Mouse (Mus musculus) forebrain, postnatal 0 days (tissue): ENCODE results near the gene Tom1. TPM values are rescaled to one million over a fixed set of nuclear protein-coding genes. Genes with fewer than 3 reads are reported as not detected.
A peak's percentile ranks its signal among the peaks of the same experiment; 100 is the strongest.

Experiments
- ATAC-seq: fragments of 200-750 bp; cut with Nextera tagmentation; 2 replicates; pipeline ENCODE4 v1.8.0; 2017; ENCODE audit warnings: mild to moderate bottlenecking, moderate library complexity
- DNase-seq: peaks from one replicate; pipeline ENCODE4 v3.0.0-alpha.2; 2015
- H3K27ac ChIP-seq: fragments of 300-500 bp; sonication (generic); 2 replicates; pipeline ENCODE4 v1.5.1; 2014; ENCODE audit warnings: low read depth, mild to moderate bottlenecking, antibody characterized with exemption, low read length, moderate library complexity, mixed read lengths
- H3K27me3 ChIP-seq: fragments of 300-500 bp; sonication (generic); 2 replicates; pipeline ENCODE4 v1.6.1; 2014; ENCODE audit warnings: mild to moderate bottlenecking, low read length, mixed read lengths; ENCODE audit not compliant: insufficient read depth
- H3K36me3 ChIP-seq: fragments of 300-500 bp; sonication (generic); 2 replicates; pipeline ENCODE4 v1.6.1; 2014; ENCODE audit warnings: mild to moderate bottlenecking, moderate library complexity; ENCODE audit not compliant: insufficient read depth
- H3K4me1 ChIP-seq: fragments of 300-500 bp; sonication (generic); 2 replicates; pipeline ENCODE4 v1.6.1; 2014; ENCODE audit warnings: antibody characterized with exemption; ENCODE audit not compliant: insufficient read depth
- H3K4me2 ChIP-seq: fragments of 300-500 bp; sonication (generic); 2 replicates; pipeline ENCODE4 v1.6.1; 2014; ENCODE audit warnings: low read depth, mild to moderate bottlenecking, moderate library complexity
- H3K4me3 ChIP-seq: fragments of 300-500 bp; sonication (generic); 2 replicates; pipeline ENCODE4 v1.5.1; 2014; ENCODE audit warnings: low read depth, low read length, mixed read lengths
- H3K9ac ChIP-seq: fragments of 300-500 bp; sonication (generic); 2 replicates; pipeline ENCODE4 v1.6.1; 2014; ENCODE audit warnings: mild to moderate bottlenecking
- H3K9me3 ChIP-seq: fragments of 300-500 bp; sonication (generic); 2 replicates; pipeline ENCODE4 v1.6.1; 2016; ENCODE audit warnings: low read length
- CTCF ChIP-seq: sonication (generic); IDR thresholded peaks from 2 replicates; pipeline ENCODE4 v1.5.1; 2016; ENCODE audit warnings: antibody characterized with exemption, control low read depth, low read depth
- WGBS: fragments of 180-500 bp; shearing (Covaris S2); extraction: QIAGEN DNeasy Blood & Tissue Kit; methylation state at CpG from one replicate; pipeline ENCODE4 v1.1.7; 2014; 5-methylcytosine and 5-hydroxymethylcytosine counted together
- polyA plus RNA-seq: library from polyadenylated mRNA; unstranded; fragments of >200 nt; fragmentation: Nextera tagmentation; extraction: Ambion mirVana; gene quantifications from 2 replicates; pipeline ENCODE4 v1.2.1, GENCODE M21; 2015
- total RNA-seq: library from RNA; depleted of rRNA; stranded (reverse); fragments of >200 nt; gene quantifications from 2 replicates; pipeline ENCODE4 v1.2.3, GENCODE M21; 2014

Gene Tom1
- total and polyA plus RNA-seq, 2 experiments from 2014 or later, result 24.6 to 35.9 TPM

GRCm38 (mm10) chr8:75078215-75078614, 44.7 kb downstream of the Tom1 start:
- H3K4me3 ChIP-seq, result no peak overlapping the region
- WGBS, result 79% methylated on average over 1 of the region's 1 CpGs

GRCm38 (mm10) chr8:75078851-75079250, 45.3 kb downstream of the Tom1 start:
- H3K36me3 ChIP-seq, result no peaks in the 10 kb centered on the region
- H3K27me3 ChIP-seq, result no peaks in the 10 kb centered on the region
- H3K4me2 ChIP-seq, result no peak overlapping the region
- ATAC-seq (no peak), DNase-seq (no peak)
- no peaks in the 10 kb centered on the region for H3K9me3 ChIP-seq
- H3K4me1 ChIP-seq, result no peaks in the 10 kb centered on the region
- H3K27ac ChIP-seq, result no peak overlapping the region
- no peak overlapping the region for H3K4me3 ChIP-seq
- TF ChIP-seq CTCF, result no peak
- no peak overlapping the region for H3K9ac ChIP-seq
- WGBS, result 95% methylated on average over 9 of the region's 9 CpGs

More at GRCm38 (mm10) chr8:75078215-75078614, 44.7 kb downstream of the Tom1 start:
- Histone ChIP-seq H3K27ac (no peak overlapping the region), H3K9me3 (no peaks in the 10 kb centered on the region), H3K4me2 (no peak overlapping the region), H3K36me3 (no peaks in the 10 kb centered on the region), H3K27me3 (no peaks in the 10 kb centered on the region), H3K9ac (no peak overlapping the region), H3K4me1 (no peaks in the 10 kb centered on the region)
- TF ChIP-seq CTCF, result no peak
- ATAC-seq (no peak), DNase-seq (no peak)

DNA sequence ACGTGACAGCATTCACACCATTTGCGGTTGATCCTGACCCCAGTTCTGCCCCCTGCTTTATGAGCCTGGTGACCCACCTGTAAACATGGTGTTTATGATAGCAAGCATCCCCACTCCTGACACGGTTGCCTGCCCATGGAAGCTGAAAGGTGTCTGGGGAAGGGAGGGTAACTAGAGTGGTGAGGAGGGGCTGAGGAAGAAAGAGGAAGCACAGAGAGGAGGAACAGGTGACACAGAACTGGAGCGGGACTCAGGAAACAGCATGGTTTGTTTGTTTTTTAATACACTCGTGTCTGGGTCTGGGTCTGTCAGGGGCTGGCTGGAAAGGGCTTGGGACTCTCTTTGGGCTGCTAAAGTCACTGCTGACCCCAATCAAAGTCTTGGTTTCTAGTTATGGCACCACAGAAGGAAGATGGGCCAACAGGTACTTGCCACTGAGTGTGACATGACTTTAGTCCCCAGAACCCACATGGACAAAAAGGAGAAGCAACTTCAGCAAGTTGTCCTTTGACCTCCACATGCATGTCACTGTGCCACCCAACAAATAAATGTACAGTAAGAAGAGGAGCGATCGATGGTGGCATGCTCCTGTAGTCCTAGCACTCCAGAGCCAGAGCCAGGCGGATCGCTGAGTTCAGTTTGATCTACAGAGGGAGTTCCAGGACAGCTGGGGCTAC, 48.0 kb downstream of the Tom1 start:
- Histone ChIP-seq H3K4me3 (no peak overlapping the region), H3K9ac (no peak overlapping the region), H3K27me3 (no peaks in the 10 kb centered on the region), H3K4me2 (no peak overlapping the region), H3K27ac (no peak overlapping the region), H3K36me3 (no peaks in the 10 kb centered on the region), H3K4me1 (no peaks in the 10 kb centered on the region), H3K9me3 (no peaks in the 10 kb centered on the region)
- TF ChIP-seq CTCF, result no peak
- no peak for ATAC-seq
- WGBS, result 81% methylated on average over 9 of the region's 9 CpGs
- DNase-seq, result no peak

DNA sequence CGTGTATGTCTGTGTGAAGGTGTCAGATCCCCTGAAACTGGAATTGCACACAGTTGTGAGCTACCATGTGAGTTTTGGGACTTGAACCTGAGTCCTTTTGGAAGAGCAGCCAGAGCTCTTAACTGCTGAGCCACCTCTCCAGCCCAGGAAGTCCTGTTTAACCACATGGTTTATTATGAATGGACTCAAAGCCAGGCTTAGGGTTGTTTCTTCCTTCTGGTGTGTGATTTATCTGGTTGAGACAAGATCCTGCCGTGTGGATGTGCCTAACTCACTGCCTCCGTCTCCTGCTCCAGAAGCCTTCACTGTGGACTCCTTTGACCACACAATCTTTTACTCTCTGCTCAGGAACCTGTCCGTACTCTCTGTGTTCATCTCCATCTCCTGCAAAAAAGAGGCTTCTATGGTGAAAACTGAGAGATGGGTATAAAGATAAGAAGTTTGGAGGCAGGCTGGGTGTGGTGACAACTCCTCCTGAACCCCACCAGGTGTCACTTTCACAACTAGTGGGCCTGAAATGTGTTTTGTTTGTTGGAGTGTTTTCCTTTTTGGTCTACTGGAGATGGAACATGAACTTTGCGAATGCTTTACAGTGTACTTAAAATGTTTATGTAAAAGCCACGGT, 48.8 kb downstream of the Tom1 start:
- Histone ChIP-seq H3K9me3 (no peaks in the 10 kb centered on the region), H3K4me2 (no peak overlapping the region), H3K27me3 (no peaks in the 10 kb centered on the region), H3K36me3 (no peaks in the 10 kb centered on the region), H3K4me3 (no peak overlapping the region), H3K27ac (no peak overlapping the region), H3K4me1 (no peaks in the 10 kb centered on the region), H3K9ac (no peak overlapping the region)
- 83% methylated on average over 6 of the region's 6 CpGs for WGBS
- ATAC-seq (no peak), DNase-seq (no peak)
- no peak for TF ChIP-seq CTCF

- no peaks in the 10 kb centered on the region for H3K36me3 ChIP-seq
- no peak for TF ChIP-seq CTCF
- H3K27ac ChIP-seq, result no peak overlapping the region
- H3K4me1 ChIP-seq, result no peaks in the 10 kb centered on the region
- 7% methylated on average over 17 of the region's 17 CpGs for WGBS
- H3K4me2 ChIP-seq, result peak overlapping the region; percentile 40
- DNase-seq (peak; percentile 88), ATAC-seq (peak; percentile 95)
- no peak overlapping the region for H3K9ac ChIP-seq
- peak overlapping the region; percentile 20 for H3K4me3 ChIP-seq
- no peaks in the 10 kb centered on the region for H3K27me3 ChIP-seq
- H3K9me3 ChIP-seq, result no peaks in the 10 kb centered on the region
These were observed 50.3 kb downstream of the Tom1 start for GRCm38 (mm10) chr8:75083846-75084245.

GRCm38 (mm10) chr8:75084382-75085064, 51.0 kb downstream of the Tom1 start:
- 0 out of 2 replicates have a peak, but pooled peaks cover 3% of the 10 kb centered on the region for H3K4me1 ChIP-seq
- H3K9me3 ChIP-seq, result no peaks in the 10 kb centered on the region
- no peak for DNase-seq
- no peak overlapping the region for H3K9ac ChIP-seq
- no peak for ATAC-seq
- no peak for TF ChIP-seq CTCF
- H3K27ac ChIP-seq, result no peak overlapping the region
- H3K4me3 ChIP-seq, result no peak overlapping the region
- no peaks in the 10 kb centered on the region for H3K27me3 ChIP-seq
- H3K4me2 ChIP-seq, result peak overlapping the region; percentile 40; the same call in 1 of the 2 replicates
- WGBS, result 80% methylated on average over 3 of the region's 3 CpGs
- H3K36me3 ChIP-seq, result no peaks in the 10 kb centered on the region

- Histone ChIP-seq H3K27ac (no peak overlapping the region), H3K9me3 (no peaks in the 10 kb centered on the region), H3K4me3 (no peak overlapping the region), H3K9ac (no peak overlapping the region), H3K4me2 (no peak overlapping the region), H3K36me3 (no peaks in the 10 kb centered on the region), H3K27me3 (no peaks in the 10 kb centered on the region), H3K4me1 (0 out of 2 replicates have a peak, but pooled peaks cover 3% of the 10 kb centered on the region)
- no peak for DNase-seq
- WGBS, result 91% methylated on average over 2 of the region's 2 CpGs
- no peak for ATAC-seq
- TF ChIP-seq CTCF, result no peak
These were observed 52.5 kb downstream of the Tom1 start for GRCm38 (mm10) chr8:75086002-75086401.
